Mouse (Mus musculus): Measurements from ENCODE around the gene Junb.

DNA sequence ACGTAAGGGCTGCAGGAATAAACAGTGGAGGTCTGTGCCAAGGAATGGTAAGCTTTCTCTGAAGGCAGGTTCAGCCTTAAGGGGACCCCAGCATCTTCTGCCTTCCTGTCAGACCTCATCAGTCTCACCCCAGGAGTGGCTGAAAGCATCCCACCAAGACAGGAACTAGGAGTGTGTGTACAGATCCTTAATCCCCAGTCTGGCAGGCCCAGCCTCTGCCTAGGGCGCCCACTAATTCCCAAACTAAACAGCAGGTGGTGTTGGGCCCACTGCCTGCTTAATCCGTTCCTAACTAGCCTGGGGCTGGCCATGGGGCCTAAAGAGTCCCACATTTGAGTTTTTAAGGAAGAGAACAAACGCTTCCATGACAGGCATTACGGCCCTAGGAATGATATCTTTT lies 38.7 kb upstream of the Junb start:
- TF ChIP-seq CTCF (IDR thresholded peaks at IDR 0.05; ENCODE audit: insufficient read depth, low read length): no peak
- TF ChIP-seq POLR2A (IDR thresholded peaks at IDR 0.05; ENCODE audit: borderline replicate concordance, extremely low read depth, low read depth, low read length): no peak

All from lung, adult 2 months (tissue).